Mouse (Mus musculus): ENCODE results near the gene Fam208b.

Gene Fam208b

DNA sequence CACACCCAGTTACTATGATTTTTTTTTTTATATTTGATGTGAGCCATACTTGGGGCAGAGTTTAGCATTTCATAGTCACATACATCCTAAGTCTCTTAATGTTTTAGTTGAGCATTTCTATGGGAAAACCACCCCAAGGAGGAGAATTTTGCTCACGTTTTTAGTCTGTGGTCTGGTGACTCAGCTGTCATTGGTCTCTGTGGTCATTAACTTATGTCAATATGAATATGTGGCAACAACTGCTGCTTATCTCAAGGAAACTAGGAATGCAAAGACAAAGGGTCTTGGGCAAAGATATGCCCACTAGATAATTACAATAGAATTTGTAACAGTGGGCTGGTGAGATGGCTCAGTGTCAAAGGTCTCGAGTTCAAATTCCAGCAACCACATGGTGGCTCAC, 47.0 kb downstream of the Fam208b start:
- in situ Hi-C loops (cut with MboI, MseI), result no loop called here

GRCm38 (mm10) chr13:3563130-3563529, 47.8 kb downstream of the Fam208b start:
- in situ Hi-C loops (cut with MboI, MseI), result no loop called here

- in situ Hi-C loops (cut with MboI, MseI), result loop anchor here (25.0 kb wide), 1 partner anchor 136 kb away; no protein-coding TSS in a partner anchor
Observed at GRCm38 (mm10) chr13:3547856-3548255, 63.1 kb downstream of the Fam208b start.

DNA sequence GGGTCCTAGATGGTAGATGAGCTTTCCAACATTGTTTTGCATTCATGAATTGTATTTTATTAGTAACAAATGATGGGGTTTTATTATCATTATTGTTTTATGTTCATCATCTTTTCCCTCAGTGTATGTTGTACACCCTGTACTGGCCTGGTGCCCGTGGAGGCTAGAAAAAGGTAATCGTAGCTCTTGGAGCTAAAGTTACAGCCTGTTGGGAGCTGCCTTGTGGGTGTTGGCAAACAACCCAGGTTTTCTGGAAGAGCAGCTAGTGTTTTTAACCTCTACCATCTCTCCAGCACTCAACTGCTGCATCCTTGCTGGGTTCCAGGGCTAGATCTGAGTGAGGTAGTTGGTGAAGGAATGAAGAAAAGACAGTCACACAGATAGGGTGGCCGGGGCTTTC, 63.5 kb downstream of the Fam208b start:
- in situ Hi-C loops (cut with MboI, MseI), result loop anchor here (25.0 kb wide), 1 partner anchor 135 kb away; no protein-coding TSS in a partner anchor

GRCm38 (mm10) chr13:3544925-3545324, 66.0 kb downstream of the Fam208b start:
- in situ Hi-C loops (cut with MboI, MseI), result loop anchor here (25.0 kb wide), 1 partner anchor 133 kb away; no protein-coding TSS in a partner anchor

GRCm38 (mm10) chr13:3544077-3544874, 66.6 kb downstream of the Fam208b start:
- in situ Hi-C loops (cut with MboI, MseI), result loop anchor here (25.0 kb wide), 1 partner anchor 132 kb away; no protein-coding TSS in a partner anchor

DNA sequence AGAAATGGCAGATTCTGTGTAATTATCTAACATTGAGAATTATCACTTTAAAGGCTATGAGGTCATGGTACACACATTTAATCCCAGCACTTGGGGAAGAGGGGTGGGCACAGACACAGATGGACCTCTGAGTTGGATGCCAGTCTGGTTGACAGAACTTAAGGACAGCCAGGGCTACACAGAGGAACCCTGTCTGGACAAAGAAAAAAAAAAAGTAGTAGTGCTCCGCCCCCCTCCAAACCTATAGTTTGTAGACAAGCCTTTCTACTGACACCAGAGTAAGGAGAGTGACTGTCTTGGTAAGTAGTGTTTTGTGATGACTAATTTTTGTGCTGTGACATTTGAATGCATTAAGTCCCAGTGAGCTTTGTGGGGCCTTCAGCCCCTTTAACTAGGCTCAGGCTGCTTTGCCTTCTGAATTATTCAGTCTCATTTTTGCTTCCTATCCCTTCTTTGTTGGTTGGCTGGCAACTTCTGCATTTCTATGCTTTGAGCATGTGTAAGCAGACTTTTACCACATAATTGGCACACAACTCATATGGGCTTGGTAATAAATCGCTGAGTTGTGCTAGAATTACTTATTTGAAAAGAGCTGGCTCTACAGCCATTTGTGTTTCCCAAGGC, 69.6 kb downstream of the Fam208b start:
- in situ Hi-C loops (cut with MboI, MseI), result loop anchor here (25.0 kb wide), 1 partner anchor 129 kb away; no protein-coding TSS in a partner anchor

- in situ Hi-C loops (cut with MboI, MseI), result loop anchor here (25.0 kb wide), 1 partner anchor 128 kb away; no protein-coding TSS in a partner anchor
Observed at GRCm38 (mm10) chr13:3540166-3540565, 70.7 kb downstream of the Fam208b start.

DNA sequence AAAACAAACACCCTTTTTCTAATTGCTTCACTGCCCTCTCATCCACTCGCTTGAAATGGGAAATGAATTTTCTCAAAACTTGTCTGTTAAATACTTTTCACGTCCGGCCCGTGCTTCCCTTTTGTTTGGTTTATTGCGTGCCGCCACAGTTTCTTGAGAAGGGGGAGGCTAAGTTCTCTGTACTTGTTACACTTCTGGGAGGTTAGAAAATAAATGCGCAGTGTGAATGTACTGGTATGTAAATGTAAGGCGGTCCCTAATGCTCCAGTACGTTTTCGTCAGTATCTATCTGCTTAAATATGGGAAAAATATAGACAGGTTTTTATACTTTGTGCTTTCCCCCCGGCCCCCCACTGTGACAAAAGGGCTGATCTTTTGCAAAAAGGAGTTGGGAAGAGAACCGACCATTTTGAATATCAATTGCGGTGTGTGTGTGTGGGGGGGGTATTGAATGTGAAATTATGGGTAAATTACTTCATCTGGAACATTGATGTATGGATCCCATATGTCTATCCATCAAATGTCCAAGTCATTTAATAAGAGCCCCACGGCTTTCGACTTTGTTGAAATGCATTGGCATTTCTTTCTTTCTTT, 71.8 kb downstream of the Fam208b start:
- in situ Hi-C loops (cut with MboI, MseI), result loop anchor here (25.0 kb wide), 1 partner anchor 127 kb away; no protein-coding TSS in a partner anchor

DNA sequence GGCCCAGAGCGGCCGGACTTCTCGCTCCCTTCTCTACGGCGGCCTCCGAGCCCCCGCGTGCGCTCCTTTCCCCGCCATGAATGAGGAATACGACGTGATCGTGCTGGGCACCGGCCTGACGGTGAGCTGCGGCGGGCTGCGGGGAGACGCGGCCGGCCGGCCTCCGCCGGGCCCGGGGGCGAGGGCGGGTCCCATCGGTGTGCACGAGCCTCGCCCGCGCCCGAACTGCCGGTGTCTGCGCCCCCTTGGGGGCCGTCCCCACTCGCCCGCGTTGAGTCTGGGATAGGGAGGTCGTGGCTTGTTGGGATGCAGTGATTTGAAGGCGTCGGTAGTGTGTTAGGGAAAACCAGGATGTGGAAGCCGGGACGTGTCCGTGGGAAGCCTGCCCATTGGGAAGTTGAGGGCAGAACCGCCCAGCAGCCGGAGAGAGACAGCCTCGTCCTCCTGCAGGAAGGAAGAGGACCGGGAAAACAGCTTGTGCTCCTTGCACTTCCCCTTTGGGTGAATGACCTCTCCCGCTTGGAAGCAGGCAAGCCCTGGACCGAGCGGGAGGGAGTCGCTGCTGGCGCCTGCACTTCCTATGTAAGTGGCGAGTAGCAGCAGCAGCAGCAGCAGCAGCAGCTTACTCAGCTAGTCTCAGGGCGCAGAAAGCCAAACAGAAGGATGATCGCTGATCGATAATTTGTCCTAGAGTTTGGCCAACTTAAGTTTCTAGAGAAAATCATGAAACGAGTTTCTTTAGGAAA, 72.5 kb downstream of the Fam208b start:
- in situ Hi-C loops (cut with MboI, MseI), result loop anchor here (25.0 kb wide), 1 partner anchor 126 kb away; no protein-coding TSS in a partner anchor

DNA sequence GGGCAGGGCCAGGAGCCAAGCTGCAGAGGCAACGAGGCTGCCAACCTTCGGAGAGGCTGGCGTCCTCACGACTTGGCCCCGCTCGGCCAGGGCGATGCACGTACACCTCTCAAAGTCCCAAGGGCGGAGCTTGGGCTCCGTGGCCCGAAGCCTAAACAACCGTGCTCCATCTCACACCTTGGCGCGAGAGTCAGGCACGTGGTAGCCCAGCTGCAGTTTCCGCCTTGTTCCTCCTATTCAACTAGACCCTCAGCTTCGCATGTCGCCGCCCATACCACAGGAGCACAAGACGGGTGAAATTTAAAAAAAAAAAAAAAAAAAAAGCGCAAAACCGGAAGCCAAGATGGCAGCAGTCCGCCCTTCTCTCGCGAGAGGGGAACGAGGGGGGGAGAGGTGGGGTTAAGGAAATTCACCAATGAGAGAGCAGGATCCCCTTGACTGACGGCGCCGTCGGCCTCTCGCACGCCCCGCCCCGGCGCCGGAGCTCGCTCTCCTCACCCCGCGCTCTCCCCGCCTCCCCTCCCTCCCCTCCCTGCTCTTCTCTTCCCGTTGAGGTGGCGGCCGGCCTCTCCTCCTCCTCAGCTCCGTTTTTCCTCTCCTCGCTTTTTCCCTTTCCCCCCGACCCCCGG, 73.2 kb downstream of the Fam208b start, which contains the start of gene Gdi2:
Gdi2 (plus strand) TSS at position 470 of the 629 bp plus-strand sequence.
- in situ Hi-C loops (cut with MboI, MseI), result loop anchor here (25.0 kb wide), 1 partner anchor 125 kb away; no protein-coding TSS in a partner anchor

GRCm38 (mm10) chr13:3534146-3534545, 76.8 kb downstream of the Fam208b start:
- in situ Hi-C loops (cut with MboI, MseI), result loop anchor here (25.0 kb wide), 1 partner anchor 122 kb away; no protein-coding TSS in a partner anchor

DNA sequence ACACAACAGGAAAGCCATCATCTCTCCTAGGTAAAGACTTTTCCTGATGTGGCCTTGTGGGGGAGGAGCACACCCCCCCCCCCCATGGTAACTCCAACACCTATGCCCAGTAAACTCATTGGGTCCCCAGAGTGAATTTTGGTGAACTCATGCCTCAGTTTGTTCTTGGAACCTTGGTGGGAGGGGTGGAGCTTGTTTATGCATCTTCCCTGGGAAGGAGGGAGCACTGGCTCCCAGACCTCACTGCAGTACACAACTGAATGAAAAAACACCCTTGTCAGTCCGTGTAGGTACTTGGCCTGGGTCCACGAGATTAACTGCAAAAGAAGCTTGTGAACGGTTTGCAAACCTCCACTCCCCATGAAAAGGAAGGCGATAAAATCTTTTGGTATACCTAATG, 78.5 kb downstream of the Fam208b start:
- in situ Hi-C loops (cut with MboI, MseI), result loop anchor here (25.0 kb wide), 1 partner anchor 120 kb away; no protein-coding TSS in a partner anchor

GRCm38 (mm10) chr13:3531692-3532320, 79.1 kb downstream of the Fam208b start:
- in situ Hi-C loops (cut with MboI, MseI), result loop anchor here (25.0 kb wide), 1 partner anchor 120 kb away; no protein-coding TSS in a partner anchor

- in situ Hi-C loops (cut with MboI, MseI), result loop anchor here (25.0 kb wide), 1 partner anchor 119 kb away; no protein-coding TSS in a partner anchor
Observed at GRCm38 (mm10) chr13:3531176-3531575, 79.7 kb downstream of the Fam208b start.

GRCm38 (mm10) chr13:3530451-3530850, 80.5 kb downstream of the Fam208b start:
- in situ Hi-C loops (cut with MboI, MseI), result loop anchor here (25.0 kb wide), 1 partner anchor 118 kb away; no protein-coding TSS in a partner anchor

GRCm38 (mm10) chr13:3526328-3526727, 84.6 kb downstream of the Fam208b start:
- in situ Hi-C loops (cut with MboI, MseI), result loop anchor here (25.0 kb wide), 1 partner anchor 114 kb away; no protein-coding TSS in a partner anchor

DNA sequence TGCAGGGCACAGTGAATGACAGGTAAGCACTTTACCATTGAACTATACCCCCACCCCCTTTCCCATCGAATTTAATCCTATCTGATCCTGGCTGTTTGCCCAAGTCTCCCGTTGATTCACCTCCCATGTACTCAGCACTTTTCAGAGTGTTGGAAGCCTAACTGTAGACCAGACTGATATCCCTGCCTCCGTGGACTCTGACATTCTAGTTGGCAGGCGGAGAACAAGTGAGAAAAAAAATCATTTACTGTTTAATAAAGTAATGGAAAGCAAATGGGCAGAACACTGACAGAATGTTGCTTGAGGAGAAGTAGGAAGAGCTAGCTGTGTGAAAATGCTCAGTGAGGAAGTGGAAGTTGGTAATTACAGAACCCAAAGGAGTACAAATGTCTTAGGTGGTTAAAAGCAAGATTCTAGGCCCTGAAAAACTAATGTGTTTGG, 85.3 kb downstream of the Fam208b start:
- in situ Hi-C loops (cut with MboI, MseI), result loop anchor here (25.0 kb wide), 1 partner anchor 113 kb away; no protein-coding TSS in a partner anchor

- in situ Hi-C loops (cut with MboI, MseI), result no loop called here
Observed at GRCm38 (mm10) chr13:3523946-3524345, 87.0 kb downstream of the Fam208b start.

DNA sequence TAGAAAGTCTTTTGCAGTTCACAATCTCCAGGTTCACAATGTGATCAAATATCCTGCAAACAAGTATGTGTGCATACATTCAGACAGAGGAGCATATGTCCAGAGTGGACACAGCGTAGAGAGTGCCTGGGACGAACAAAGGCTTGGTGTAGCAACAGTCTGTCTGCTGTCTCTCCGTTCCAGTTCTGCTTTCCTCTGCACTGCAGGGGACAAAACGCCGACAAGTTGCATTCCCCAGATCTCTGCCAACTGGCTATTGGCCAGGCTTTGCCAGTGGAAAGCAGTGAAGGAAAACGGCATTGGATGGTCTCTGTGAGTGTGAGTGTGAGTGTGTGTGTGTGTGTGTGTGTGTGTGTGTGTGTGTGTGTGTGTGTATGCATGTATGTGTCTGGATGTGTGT, 87.4 kb downstream of the Fam208b start:
- in situ Hi-C loops (cut with MboI, MseI), result no loop called here
